Mouse (Mus musculus): Measurements from ENCODE around the gene Hint2. TPM values are rescaled to one million over a fixed set of nuclear protein-coding genes. Genes with fewer than 3 reads are reported as not detected.

The Hint2 gene
- 10 to 100 TPM; 21.3 to 24.6 TPM for total RNA-seq (2023)

DNA sequence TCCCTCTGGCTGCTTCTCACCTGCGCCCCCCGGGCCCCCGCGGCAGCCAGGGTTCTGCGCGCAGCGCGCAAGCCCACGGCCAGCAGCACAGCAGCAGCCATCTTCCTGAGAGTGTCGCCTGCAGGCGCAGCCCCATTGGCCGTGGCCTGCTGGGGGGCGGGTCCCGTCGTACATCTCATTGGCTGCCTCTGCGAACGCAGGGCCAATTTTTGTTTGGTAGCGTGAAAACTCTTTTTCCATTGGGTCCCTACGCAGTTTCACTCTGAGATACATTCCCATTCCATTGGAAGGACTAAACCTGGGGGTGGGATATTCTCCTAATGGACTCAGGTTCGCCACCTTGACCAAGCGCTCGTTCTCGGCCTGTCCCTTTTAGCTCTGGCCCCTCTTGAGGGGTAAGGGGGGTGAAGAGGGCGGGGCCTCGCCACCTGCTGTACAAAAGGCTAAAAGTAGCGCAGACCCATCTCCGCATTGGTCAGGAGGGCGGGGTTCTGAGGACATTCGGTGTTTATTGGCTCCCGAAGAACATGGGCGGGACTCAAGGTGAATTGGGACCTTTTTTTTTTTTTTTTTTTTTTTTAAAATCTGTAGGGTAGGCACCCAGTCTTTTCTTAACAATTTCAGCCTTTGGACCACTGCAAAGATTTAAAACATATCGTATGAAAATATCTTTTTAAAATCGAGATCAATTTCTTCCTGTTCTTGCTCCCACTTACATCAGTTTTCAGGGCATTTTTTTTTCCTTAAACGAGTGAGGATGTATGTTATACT lies at the start of gene Hint2:
TSS of gene Hint2 (minus strand) at position 128 of the 771 bp plus-strand sequence.

DNA sequence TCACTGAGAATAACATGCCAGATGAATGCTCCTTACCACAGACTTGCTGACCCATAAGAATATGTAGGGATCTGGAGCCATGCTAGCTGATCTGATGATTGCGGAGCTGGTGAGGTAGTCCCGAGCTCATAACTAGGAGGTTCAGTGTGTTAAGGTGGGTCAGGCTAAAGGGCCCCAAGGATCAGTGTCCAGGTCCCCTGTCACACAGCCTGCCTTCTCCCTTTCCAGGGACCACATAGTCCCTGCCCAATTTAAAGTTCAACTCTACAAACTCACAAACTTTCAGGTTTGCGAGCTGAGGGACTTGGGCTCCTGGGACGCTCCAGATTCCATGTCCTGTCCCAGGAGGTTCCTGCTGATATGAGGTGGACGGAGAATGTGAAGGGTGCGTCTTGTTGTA lies 44.4 kb upstream of the Hint2 start, which contains the start of gene Olfr70:
TSS of gene Olfr70 (minus strand) at position 101 of the 400 bp plus-strand sequence.

DNA sequence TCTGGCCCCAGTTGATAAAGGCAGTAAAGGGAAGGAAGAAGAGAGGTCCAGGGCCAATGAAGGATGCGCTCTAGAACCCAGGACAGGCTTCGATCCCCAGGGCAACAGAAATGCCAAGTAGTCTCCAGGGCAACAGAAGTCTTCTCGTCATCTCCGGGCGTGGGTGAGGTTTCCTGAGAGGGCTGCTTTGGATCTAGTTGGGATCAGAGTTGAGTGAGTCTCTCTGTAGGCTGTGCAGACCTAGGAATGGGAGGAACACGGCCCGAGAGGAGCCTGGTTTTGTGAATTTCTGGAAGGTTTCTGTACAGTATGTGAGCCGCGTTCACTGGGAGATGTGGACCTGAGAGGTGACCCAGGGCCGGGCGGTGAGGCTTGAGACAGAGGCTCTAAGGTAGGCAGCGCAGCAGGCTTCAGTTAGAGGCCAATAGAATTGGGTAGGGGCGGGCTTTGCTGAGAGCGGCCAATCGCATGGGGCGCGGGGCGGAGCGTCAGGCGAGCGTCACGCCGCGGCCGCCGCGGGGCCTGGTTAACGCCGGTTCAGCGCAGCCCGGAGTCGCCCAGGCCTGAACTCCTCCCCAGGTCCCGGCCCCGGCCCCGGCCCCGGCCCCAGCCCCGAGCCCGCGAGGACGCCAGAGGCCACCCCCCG lies 12.6 kb upstream of the Hint2 start, which contains the start of the genes Tmem8b and Fam221b:
TSS of gene Tmem8b (plus strand) at position 190 of the 646 bp plus-strand sequence.
TSS of gene Fam221b (minus strand) at position 364 of the 646 bp plus-strand sequence.

GRCm38 (mm10) chr4:43653161-43654015 lies 2.9 kb downstream of the Hint2 start, which contains the start of gene Spag8:
TSS of gene Spag8 (minus strand) at chr4:43653594.

DNA sequence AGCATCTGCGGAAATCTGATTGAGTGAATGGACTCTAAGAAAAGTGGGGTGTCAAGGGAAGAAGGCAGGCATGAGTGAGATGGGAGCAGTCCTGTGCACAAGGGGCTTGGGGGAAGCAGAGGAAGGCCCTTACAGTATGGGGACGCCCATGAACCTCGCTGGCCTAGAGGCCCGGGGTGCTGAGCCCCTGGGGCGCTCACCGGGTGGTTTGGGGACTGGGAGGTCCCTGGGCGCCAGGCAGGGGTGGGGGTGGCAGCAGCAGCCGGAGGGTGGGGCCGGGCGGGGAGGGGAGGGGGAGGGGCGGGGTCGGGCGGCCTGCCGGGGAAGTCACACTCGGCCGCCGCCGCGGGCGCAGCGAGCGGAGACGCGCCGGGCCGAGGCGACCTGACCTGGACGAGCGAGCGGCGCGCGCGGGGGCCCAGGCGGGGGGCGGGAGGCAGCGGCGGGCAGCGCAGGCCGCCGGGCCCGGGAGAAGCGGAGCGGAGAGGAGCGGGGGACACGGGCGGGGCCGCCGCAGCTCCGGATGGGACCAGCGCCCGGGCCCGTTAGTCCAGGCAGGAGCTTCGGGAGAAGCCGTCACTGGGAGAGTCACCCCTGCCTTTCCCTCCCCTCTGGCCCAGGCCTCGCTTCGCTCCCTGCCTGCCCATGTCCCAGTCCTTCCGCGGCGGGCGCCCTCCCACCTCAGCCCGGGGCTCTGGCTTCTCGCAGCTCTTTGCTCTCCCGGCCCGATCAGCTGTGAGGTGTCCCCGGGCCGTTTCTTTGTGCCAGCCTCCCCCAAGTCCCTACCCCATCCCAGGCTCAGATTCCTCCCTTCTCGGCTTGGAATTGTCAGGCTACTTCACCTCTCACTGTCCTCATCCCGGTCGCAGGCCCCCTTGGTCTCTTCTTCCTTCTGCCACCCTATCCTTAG lies 25.0 kb downstream of the Hint2 start, which contains the start of gene Npr2:
TSS of gene Npr2 (plus strand) at position 890 of the 910 bp plus-strand sequence.

Other genes with a start within 250 kb of the Hint2 start
- not detected for gene Fam166b, start 227.3 kb downstream of the Hint2 start, total RNA-seq (2023)
- gene Tesk1, start 214.5 kb downstream of the Hint2 start, total RNA-seq (2023), result 10 to 100 TPM; 54.4 to 54.9 TPM
- gene Cd72, start 201.8 kb downstream of the Hint2 start, total RNA-seq (2023), result 10 to 100 TPM; 27.0 to 31.6 TPM
- 10 to 100 TPM; 76.6 to 85.8 TPM for gene Sit1, start 172.7 kb downstream of the Hint2 start, total RNA-seq (2023)
- gene Ccdc107, start 163.6 kb downstream of the Hint2 start, total RNA-seq (2023), result 10 to 100 TPM; 24.6 to 26.0 TPM
- 1 to 10 TPM; 2.3 to 4.2 TPM for gene Arhgef39, start 156.8 kb downstream of the Hint2 start, total RNA-seq (2023)
- gene Car9, start 149.5 kb downstream of the Hint2 start, total RNA-seq (2023), result not detected
- gene Tpm2, start 132.7 kb downstream of the Hint2 start, total RNA-seq (2023), result not detected
- gene Creb3, start 94.1 kb downstream of the Hint2 start, total RNA-seq (2023), result 10 to 100 TPM; 61.5 to 65.6 TPM
- gene Tln1, start 93.8 kb downstream of the Hint2 start, total RNA-seq (2023), result 100 to 1,000 TPM; 326 to 327 TPM
- gene Rgp1, start 77.8 kb downstream of the Hint2 start, total RNA-seq (2023), result 10 to 100 TPM; 54.0 to 54.2 TPM
- 10 to 100 TPM; 36.6 to 37.0 TPM for gene Gba2, start 77.6 kb downstream of the Hint2 start, total RNA-seq (2023)
- gene Msmp, start 72.0 kb downstream of the Hint2 start, total RNA-seq (2023), result not detected
- gene Npr2, start 24.5 kb downstream of the Hint2 start, total RNA-seq (2023), result not detected
- not detected for gene Spag8, start 2.9 kb downstream of the Hint2 start, total RNA-seq (2023)
- 1 to 10 TPM; 2.7 to 2.8 TPM for gene Tmem8b, start 12.5 kb upstream of the Hint2 start, total RNA-seq (2023)
- gene Fam221b, start 12.7 kb upstream of the Hint2 start, total RNA-seq (2023), result not detected
- gene Olfr70, start 44.3 kb upstream of the Hint2 start, total RNA-seq (2023), result not detected
- gene Olfr71, start 53.8 kb upstream of the Hint2 start, total RNA-seq (2023), result not detected
- not detected for gene Hrct1, start 70.7 kb upstream of the Hint2 start, total RNA-seq (2023)
- not detected for gene Spaar, start 73.6 kb upstream of the Hint2 start, total RNA-seq (2023)
- gene Olfr159, start 114.5 kb upstream of the Hint2 start, total RNA-seq (2023), result not detected
- gene Olfr156, start 167.4 kb upstream of the Hint2 start, total RNA-seq (2023), result not detected
- gene Olfr157, start 183.7 kb upstream of the Hint2 start, total RNA-seq (2023), result not detected
- not detected for gene Olfr155, start 195.1 kb upstream of the Hint2 start, total RNA-seq (2023)
- gene Reck, start 219.1 kb upstream of the Hint2 start, total RNA-seq (2023), result 1 to 10 TPM; 2.0 to 2.8 TPM